Mouse (Mus musculus): ENCODE data around the gene Cyp4f14. TPM values are rescaled to one million over a fixed set of nuclear protein-coding genes. Genes with fewer than 3 reads are reported as not detected.

Gene Cyp4f14
- polyA plus RNA-seq, 1 experiment from 2014 or later = 0.20 TPM

DNA sequence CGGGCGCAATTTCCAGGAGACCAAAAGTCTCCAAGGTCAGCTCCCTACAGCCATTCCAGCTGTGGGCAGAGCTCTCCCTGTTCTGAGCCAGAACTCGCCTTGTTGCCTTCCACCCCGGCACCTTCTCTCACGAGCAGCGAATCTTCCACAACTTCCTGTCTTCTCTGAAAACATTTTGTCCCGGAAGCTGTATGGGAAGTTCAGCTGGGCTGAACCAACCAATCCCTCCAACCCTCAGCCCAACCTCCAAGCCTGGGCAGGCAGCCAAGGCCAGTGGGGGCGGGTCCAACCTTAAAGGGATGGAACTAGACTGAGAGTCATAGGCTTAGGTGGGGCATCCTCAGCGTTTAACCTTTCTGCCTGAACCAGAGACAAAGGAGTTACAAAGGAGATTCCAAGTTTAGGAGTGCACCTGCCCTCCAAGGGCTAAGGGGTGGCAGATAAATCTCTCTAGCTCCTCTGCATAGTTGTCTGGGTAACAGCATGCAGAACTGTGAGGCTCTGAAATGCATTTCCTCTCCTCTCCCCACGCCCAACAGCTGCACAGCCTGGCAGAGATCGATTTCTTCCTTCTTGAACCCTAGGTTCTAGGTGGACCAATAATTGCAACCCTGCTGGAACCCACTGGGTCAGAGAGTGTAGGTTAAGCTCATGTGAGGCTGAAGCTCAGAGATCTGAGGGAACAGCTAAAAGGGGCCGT lies 30.2 kb upstream of the Cyp4f14 start, which contains the start of gene Cyp4f13:
Gene Cyp4f13, minus strand, starts transcription at position 188 of the 700 bp plus-strand sequence.
- H3K9me3 ChIP-seq (ENCODE audit: low read length) = no peaks in the 10 kb centered on the region
- peaks cover 4% of the 10 kb centered on the region; the same call in 1 of the 2 replicates for H3K36me3 ChIP-seq (replicated peaks; ENCODE audit: insufficient read depth, low read length)
- peak within 1 kb of the TSS; percentile 97 for H3K27ac ChIP-seq (ENCODE audit: low read depth)

DNA sequence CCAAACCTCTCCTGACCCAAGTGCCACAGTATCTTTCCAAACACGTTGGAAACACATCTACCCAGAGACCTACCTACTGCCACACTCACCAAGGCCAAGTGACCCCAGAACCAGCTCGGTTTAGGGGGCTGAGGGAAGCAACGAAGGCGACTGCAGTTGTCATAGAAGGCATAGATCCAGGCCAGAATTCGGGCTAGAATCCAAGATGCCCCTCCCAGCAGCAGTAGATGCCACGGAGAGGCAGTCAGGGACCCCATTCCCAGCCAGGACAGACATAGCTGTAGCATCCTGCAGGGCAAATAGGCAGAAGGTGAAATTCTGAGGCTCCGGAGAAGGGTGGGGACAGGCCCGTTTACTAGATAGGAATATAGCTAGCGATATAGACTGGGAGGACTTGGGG lies 29.6 kb upstream of the Cyp4f14 start:
- WGBS (ENCODE audit: insufficient replicate concordance) = 26% methylated on average over 9 of the region's 9 CpGs
- Histone ChIP-seq H3K27ac (ENCODE audit: low read depth) (peak overlapping the region; percentile 97), H3K27me3 (ENCODE audit: insufficient read depth, low read length) (no peaks in the 10 kb centered on the region), H3K9me3 (ENCODE audit: low read length) (no peaks in the 10 kb centered on the region), H3K36me3 (replicated peaks; ENCODE audit: insufficient read depth, low read length) (peaks cover 4% of the 10 kb centered on the region; the same call in 1 of the 2 replicates), H3K4me1 (ENCODE audit: insufficient read depth) (peaks cover 21% of the 10 kb centered on the region), H3K4me2 (ENCODE audit: low read depth, low read length) (peak overlapping the region; percentile 94), H3K4me3 (ENCODE audit: low read depth, low read length) (peak overlapping the region; percentile 76), H3K9ac (replicated peaks) (peak overlapping the region; percentile 85)
- DNase-seq (no peak), ATAC-seq (peak; percentile 35)
- TF ChIP-seq EP300 (IDR thresholded peaks at IDR 0.05; ENCODE audit: low read depth) (no peak), CTCF (IDR thresholded peaks at IDR 0.05; ENCODE audit: low read depth) (no peak)

More for the DNA sequence above, 30.2 kb upstream of the Cyp4f14 start, which contains the start of gene Cyp4f13:
- TF ChIP-seq CTCF (IDR thresholded peaks at IDR 0.05; ENCODE audit: low read depth) = no peak
- peak; percentile 84 for TF ChIP-seq EP300 (IDR thresholded peaks at IDR 0.05; ENCODE audit: low read depth)
- 7% methylated on average over 12 of the region's 12 CpGs for WGBS (ENCODE audit: insufficient replicate concordance)
- Histone ChIP-seq H3K4me1 (ENCODE audit: insufficient read depth) (peaks cover 21% of the 10 kb centered on the region), H3K9ac (replicated peaks) (peak within 1 kb of the TSS; percentile 85), H3K4me3 (ENCODE audit: low read depth, low read length) (peak within 1 kb of the TSS; percentile 76), H3K27me3 (ENCODE audit: insufficient read depth, low read length) (no peaks in the 10 kb centered on the region), H3K4me2 (ENCODE audit: low read depth, low read length) (peak within 1 kb of the TSS; percentile 94)
- DNase-seq (peak; percentile 98), ATAC-seq (peak; percentile 99)

DNA sequence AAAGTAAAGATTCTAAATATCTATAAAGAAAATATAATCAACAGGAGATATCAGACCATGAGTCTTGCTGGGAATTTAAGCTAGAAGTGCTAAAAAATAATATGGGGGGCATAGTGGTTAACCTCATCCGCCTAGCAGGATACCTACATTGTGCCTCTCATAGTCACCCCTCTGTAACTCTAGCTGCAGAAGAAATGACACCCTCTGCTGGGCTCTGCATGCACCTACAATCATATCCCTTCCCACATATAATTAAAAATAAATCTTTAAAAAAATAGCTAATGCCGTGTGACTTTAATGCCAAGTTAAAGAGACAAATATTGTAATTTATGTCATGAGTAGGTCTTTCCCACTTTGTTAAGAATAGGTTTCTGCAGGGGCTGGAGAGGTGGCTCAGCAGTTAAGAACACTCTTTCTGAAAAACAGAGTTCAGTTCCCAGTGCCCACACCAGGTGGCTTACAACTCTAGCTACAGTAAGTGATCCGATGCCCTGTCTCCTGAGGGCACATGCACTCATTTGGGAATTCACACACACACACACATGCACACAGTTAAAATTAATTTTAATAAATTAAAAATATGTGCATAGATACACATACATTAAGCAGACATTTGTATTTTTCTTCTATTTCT lies 27.4 kb upstream of the Cyp4f14 start:
- Histone ChIP-seq H3K4me2 (ENCODE audit: low read depth, low read length) (no peak overlapping the region), H3K4me1 (ENCODE audit: insufficient read depth) (peaks cover 21% of the 10 kb centered on the region), H3K9ac (replicated peaks) (no peak overlapping the region), H3K27me3 (ENCODE audit: insufficient read depth, low read length) (no peaks in the 10 kb centered on the region), H3K9me3 (ENCODE audit: low read length) (no peaks in the 10 kb centered on the region), H3K4me3 (ENCODE audit: low read depth, low read length) (no peak overlapping the region), H3K27ac (ENCODE audit: low read depth) (no peak overlapping the region), H3K36me3 (replicated peaks; ENCODE audit: insufficient read depth, low read length) (peaks cover 4% of the 10 kb centered on the region; the same call in 1 of the 2 replicates)
- TF ChIP-seq CTCF (IDR thresholded peaks at IDR 0.05; ENCODE audit: low read depth) (peak; percentile 41), EP300 (IDR thresholded peaks at IDR 0.05; ENCODE audit: low read depth) (no peak)
- WGBS (ENCODE audit: insufficient replicate concordance) = 67% methylated on average over 3 of the region's 3 CpGs
- DNase-seq = no peak
- no peak for ATAC-seq

DNA sequence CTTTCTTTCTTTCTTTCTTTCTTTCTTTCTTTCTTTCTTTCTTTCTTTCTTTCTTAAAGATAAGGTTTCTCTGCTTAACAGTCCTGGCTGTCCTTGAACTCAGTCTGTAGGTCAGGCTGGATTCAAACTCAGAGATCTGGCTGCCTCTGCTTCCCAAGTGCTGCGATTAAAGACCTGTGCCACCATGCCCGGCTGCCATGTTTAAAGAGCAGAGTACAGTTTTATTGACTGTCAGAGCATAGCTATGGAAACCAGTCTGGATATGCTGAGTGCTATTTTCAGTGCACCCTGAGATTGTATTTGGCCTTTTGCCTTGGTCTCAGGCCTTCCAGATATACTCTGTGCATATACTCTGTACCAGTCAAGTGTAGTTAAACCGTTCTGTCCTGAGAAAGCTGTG lies 26.5 kb upstream of the Cyp4f14 start:
- H3K4me2 ChIP-seq (ENCODE audit: low read depth, low read length) = no peak overlapping the region
- H3K4me1 ChIP-seq (ENCODE audit: insufficient read depth) = peaks cover 21% of the 10 kb centered on the region
- peaks cover 4% of the 10 kb centered on the region; the same call in 1 of the 2 replicates for H3K36me3 ChIP-seq (replicated peaks; ENCODE audit: insufficient read depth, low read length)
- WGBS (ENCODE audit: insufficient replicate concordance) = 73% methylated on average over 3 of the region's 3 CpGs
- ATAC-seq (no peak), DNase-seq (no peak)
- H3K4me3 ChIP-seq (ENCODE audit: low read depth, low read length) = no peak overlapping the region
- TF ChIP-seq CTCF (IDR thresholded peaks at IDR 0.05; ENCODE audit: low read depth) (no peak), EP300 (IDR thresholded peaks at IDR 0.05; ENCODE audit: low read depth) (no peak)
- H3K9ac ChIP-seq (replicated peaks) = no peak overlapping the region
- no peaks in the 10 kb centered on the region for H3K9me3 ChIP-seq (ENCODE audit: low read length)
- no peaks in the 10 kb centered on the region for H3K27me3 ChIP-seq (ENCODE audit: insufficient read depth, low read length)
- H3K27ac ChIP-seq (ENCODE audit: low read depth) = no peak overlapping the region

DNA sequence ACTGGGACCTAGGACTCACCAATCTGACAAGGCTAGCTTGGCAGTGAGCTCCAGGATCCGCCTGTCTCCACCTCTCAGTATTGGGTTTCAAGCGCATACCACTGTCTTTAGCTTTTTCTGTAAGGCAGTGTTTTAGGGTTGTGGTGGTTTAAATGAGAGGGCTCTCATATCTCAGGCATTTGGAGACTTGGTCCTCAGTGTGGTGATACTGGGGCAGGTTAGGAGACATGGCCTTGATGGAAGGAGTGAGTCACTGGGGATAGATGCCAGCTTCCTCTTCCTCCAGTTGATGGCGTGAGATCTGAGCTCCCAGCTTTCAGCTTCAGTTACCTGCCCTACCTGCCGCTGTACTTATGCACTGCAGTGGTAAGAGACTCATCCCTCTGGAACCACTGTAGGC lies 22.7 kb upstream of the Cyp4f14 start:
- no peak for ATAC-seq
- 69% methylated on average over 4 of the region's 4 CpGs for WGBS (ENCODE audit: insufficient replicate concordance)
- H3K27me3 ChIP-seq (ENCODE audit: insufficient read depth, low read length) = no peaks in the 10 kb centered on the region
- no peak overlapping the region for H3K4me3 ChIP-seq (ENCODE audit: low read depth, low read length)
- DNase-seq = no peak
- no peak overlapping the region for H3K27ac ChIP-seq (ENCODE audit: low read depth)
- no peak overlapping the region for H3K4me2 ChIP-seq (ENCODE audit: low read depth, low read length)
- no peaks in the 10 kb centered on the region for H3K9me3 ChIP-seq (ENCODE audit: low read length)
- TF ChIP-seq EP300 (IDR thresholded peaks at IDR 0.05; ENCODE audit: low read depth) = no peak
- no peak for TF ChIP-seq CTCF (IDR thresholded peaks at IDR 0.05; ENCODE audit: low read depth)
- H3K36me3 ChIP-seq (replicated peaks; ENCODE audit: insufficient read depth, low read length) = no peaks in the 10 kb centered on the region; the same call in 1 of the 2 replicates
- H3K4me1 ChIP-seq (ENCODE audit: insufficient read depth) = no peaks in the 10 kb centered on the region; the same call in 1 of the 2 replicates
- H3K9ac ChIP-seq (replicated peaks) = no peak overlapping the region

GRCm38 (mm10) chr17:32927803-32928202 lies 10.7 kb upstream of the Cyp4f14 start:
- Histone ChIP-seq H3K36me3 (replicated peaks; ENCODE audit: insufficient read depth, low read length) (no peaks in the 10 kb centered on the region), H3K27me3 (ENCODE audit: insufficient read depth, low read length) (no peaks in the 10 kb centered on the region), H3K4me1 (ENCODE audit: insufficient read depth) (peaks cover 9% of the 10 kb centered on the region), H3K4me3 (ENCODE audit: low read depth, low read length) (no peak overlapping the region), H3K4me2 (ENCODE audit: low read depth, low read length) (no peak overlapping the region), H3K27ac (ENCODE audit: low read depth) (no peak overlapping the region), H3K9me3 (ENCODE audit: low read length) (no peaks in the 10 kb centered on the region), H3K9ac (replicated peaks) (no peak overlapping the region)
- no peak for TF ChIP-seq EP300 (IDR thresholded peaks at IDR 0.05; ENCODE audit: low read depth)
- TF ChIP-seq CTCF (IDR thresholded peaks at IDR 0.05; ENCODE audit: low read depth) = no peak
- WGBS (ENCODE audit: insufficient replicate concordance) = 85% methylated on average over 5 of the region's 5 CpGs
- no peak for ATAC-seq
- no peak for DNase-seq
